In genomic region chr2:24692371-24692770, GRCm38 (mm10) we compare ENCODE assay signal across 16 mouse cellular contexts.
"Had no signal": no experiment of that assay in that cellular context is flagged by ENCODE, and none has a peak within 500 bp of the region (broad histone marks: within the 10 kb centered on the region; RNA-seq: fewer than 3 reads in every experiment).

No protein-coding gene starts in this region.

- DNase-seq: kidney, adult 2 months; kidney, postnatal 14 days; lung, embryonic 14.5 days; lung, postnatal 10 days; lung, postnatal 4 days; retina, postnatal 1 day; right cerebral cortex, postnatal 4 days; spleen, adult 18-20 months; thymus, postnatal 4 days had no signal

- H3K9ac ChIP-seq: intestine, embryonic 15.5 days; kidney, embryonic 15.5 days; limb, embryonic 15.5 days; liver, embryonic 12.5 days; lung, embryonic 14.5 days; midbrain, embryonic 15.5 days; neural tube, embryonic 13.5 days had no signal

- ATAC-seq: intestine, embryonic 15.5 days; liver, embryonic 12.5 days; midbrain, embryonic 15.5 days had no signal

- H3K27me3 ChIP-seq: intestine, embryonic 15.5 days; kidney, embryonic 15.5 days; limb, embryonic 15.5 days; liver, embryonic 12.5 days; midbrain, embryonic 15.5 days; neural tube, embryonic 13.5 days had no signal

- H3K4me3 ChIP-seq: intestine, embryonic 15.5 days; kidney, embryonic 15.5 days; limb, embryonic 15.5 days; liver, embryonic 12.5 days; midbrain, embryonic 10.5 days; midbrain, embryonic 15.5 days; neural tube, embryonic 13.5 days had no signal

- H3K36me3 ChIP-seq: intestine, embryonic 15.5 days; kidney, embryonic 15.5 days; limb, embryonic 15.5 days; liver, embryonic 12.5 days had no signal

- H3K27ac ChIP-seq: intestine, embryonic 15.5 days; kidney, embryonic 15.5 days; limb, embryonic 15.5 days; liver, embryonic 12.5 days; midbrain, embryonic 10.5 days; midbrain, embryonic 15.5 days; neural tube, embryonic 13.5 days had no signal

- H3K4me1 ChIP-seq: intestine, embryonic 15.5 days; kidney, embryonic 15.5 days; limb, embryonic 15.5 days; liver, embryonic 12.5 days; midbrain, embryonic 10.5 days; midbrain, embryonic 15.5 days; neural tube, embryonic 13.5 days had no signal

- H3K9me3 ChIP-seq: intestine, embryonic 15.5 days; kidney, embryonic 15.5 days; limb, embryonic 15.5 days; liver, embryonic 12.5 days; midbrain, embryonic 10.5 days; midbrain, embryonic 15.5 days; neural tube, embryonic 13.5 days had no signal

- H3K4me2 ChIP-seq: intestine, embryonic 15.5 days; kidney, embryonic 15.5 days; limb, embryonic 15.5 days; liver, embryonic 12.5 days; lung, embryonic 14.5 days; midbrain, embryonic 15.5 days; neural tube, embryonic 13.5 days had no signal
